Mouse (Mus musculus) embryonic facial prominence, embryonic 12.5 days (tissue): ENCODE results near the gene Atl1. TPM values are rescaled to one million over a fixed set of nuclear protein-coding genes. Genes with fewer than 3 reads are reported as not detected.
A peak's percentile ranks its signal among the peaks of the same experiment; 100 is the strongest.

Source experiments
- ATAC-seq: fragments of 200-750 bp; cut with Nextera tagmentation; 2 replicates; pipeline ENCODE4 v1.8.0; 2017; ENCODE audit not compliant: insufficient number of reproducible peaks, insufficient read depth, low FRiP score, low TSS enrichment
- H3K27ac ChIP-seq: fragments of 300-500 bp; sonication (generic); 2 replicates; pipeline ENCODE4 v1.5.1; 2016; ENCODE audit warnings: mild to moderate bottlenecking
- H3K27me3 ChIP-seq: fragments of 300-500 bp; sonication (generic); 2 replicates; pipeline ENCODE4 v1.6.1; 2016; ENCODE audit warnings: mild to moderate bottlenecking, moderate library complexity
- H3K36me3 ChIP-seq: fragments of 300-500 bp; sonication (generic); 2 replicates; pipeline ENCODE4 v1.6.1; 2016; ENCODE audit warnings: mild to moderate bottlenecking
- H3K4me1 ChIP-seq: fragments of 300-500 bp; sonication (generic); 2 replicates; pipeline ENCODE4 v1.6.1; 2016
- H3K4me2 ChIP-seq: fragments of 300-500 bp; sonication (generic); replicated peaks from 2 replicates; pipeline ENCODE4 v1.6.1; 2016; ENCODE audit warnings: mild to moderate bottlenecking, moderate library complexity
- H3K4me3 ChIP-seq: fragments of 300-500 bp; sonication (generic); 2 replicates; pipeline ENCODE4 v1.5.1; 2016; ENCODE audit warnings: mild to moderate bottlenecking
- H3K9ac ChIP-seq: fragments of 300-500 bp; sonication (generic); 2 replicates; pipeline ENCODE4 v1.6.1; 2016; ENCODE audit warnings: mild to moderate bottlenecking, moderate library complexity
- H3K9me3 ChIP-seq: fragments of 300-500 bp; sonication (generic); 2 replicates; pipeline ENCODE4 v1.6.1; 2016; ENCODE audit warnings: mild to moderate bottlenecking, moderate library complexity
- WGBS: fragments of 180-500 bp; shearing (Covaris S2); methylation state at CpG from one replicate; pipeline ENCODE4 v1.1.7; 2016; 5-methylcytosine and 5-hydroxymethylcytosine counted together
- polyA plus RNA-seq: library from polyadenylated mRNA; unstranded; fragments of >200 nt; fragmentation: Nextera tagmentation; extraction: Ambion mirVana; gene quantifications from 2 replicates; pipeline ENCODE4 v1.2.1, GENCODE M21; 2016

The Atl1 gene
- polyA plus RNA-seq: 9.4 and 14.2 TPM in 2 replicates

- peak; percentile 95 for ATAC-seq
- no peaks in the 10 kb centered on the region for H3K9me3 ChIP-seq
- 0 out of 2 replicates have a peak, but pooled peaks cover 5% of the 10 kb centered on the region for H3K36me3 ChIP-seq
- H3K4me3 ChIP-seq: peak within 1 kb of the TSS; percentile 87
- H3K4me2 ChIP-seq: peak within 1 kb of the TSS; percentile 69
- no peaks in the 10 kb centered on the region for H3K27me3 ChIP-seq
- H3K9ac ChIP-seq: peak within 1 kb of the TSS; percentile 95
- H3K4me1 ChIP-seq: peaks cover 23% of the 10 kb centered on the region
- H3K27ac ChIP-seq: peak within 1 kb of the TSS; percentile 94
- under 1% methylated on average over 114 of the region's 118 CpGs for WGBS
These were observed at the start of gene Atl1, which contains the start of gene Map4k5 for GRCm38 (mm10) chr12:69892371-69893251. TSS of gene Atl1 (plus strand) at chr12:69892614. TSS of gene Map4k5 (minus strand) at chr12:69893200.

GRCm38 (mm10) chr12:69843531-69844445 lies 48.6 kb upstream of the Atl1 start:
- Histone ChIP-seq H3K4me1 (no peaks in the 10 kb centered on the region), H3K4me3 (no peak overlapping the region), H3K27ac (peak overlapping the region; percentile 31; the same call in 1 of the 2 replicates), H3K4me2 (no peak overlapping the region), H3K9me3 (no peaks in the 10 kb centered on the region), H3K27me3 (no peaks in the 10 kb centered on the region), H3K36me3 (peaks cover 51% of the 10 kb centered on the region), H3K9ac (no peak overlapping the region)
- ATAC-seq: no peak
- WGBS: 71% methylated on average over 19 of the region's 19 CpGs

- Histone ChIP-seq H3K9me3 (no peaks in the 10 kb centered on the region), H3K4me3 (no peak overlapping the region), H3K27me3 (no peaks in the 10 kb centered on the region), H3K27ac (no peak overlapping the region), H3K4me1 (no peaks in the 10 kb centered on the region), H3K36me3 (peaks cover 48% of the 10 kb centered on the region), H3K9ac (no peak overlapping the region), H3K4me2 (no peak overlapping the region)
- WGBS: 83% methylated on average over 9 of the region's 9 CpGs
- ATAC-seq: no peak
These were observed 46.7 kb upstream of the Atl1 start for GRCm38 (mm10) chr12:69845722-69846121.

DNA sequence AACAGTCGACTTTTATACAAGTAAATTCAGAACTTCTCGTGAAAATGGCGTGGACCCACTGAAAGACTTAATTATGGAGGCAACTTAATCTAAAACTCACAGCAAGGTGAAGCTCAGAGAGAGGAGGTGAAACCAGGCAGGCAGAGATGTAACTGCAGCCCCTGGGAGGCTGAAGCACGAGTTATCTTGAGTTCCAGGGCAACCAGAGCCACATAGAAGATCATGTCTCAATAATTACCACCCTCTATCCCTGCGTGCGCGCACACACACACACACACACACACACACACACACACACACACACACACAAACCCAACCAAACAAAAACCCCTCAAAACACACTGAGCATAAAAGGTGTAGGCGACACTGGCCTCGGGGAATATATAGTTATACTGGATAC lies 45.9 kb upstream of the Atl1 start:
- peaks cover 45% of the 10 kb centered on the region for H3K36me3 ChIP-seq
- no peaks in the 10 kb centered on the region for H3K27me3 ChIP-seq
- no peak overlapping the region for H3K4me2 ChIP-seq
- WGBS: 90% methylated on average over 9 of the region's 9 CpGs
- no peaks in the 10 kb centered on the region for H3K4me1 ChIP-seq
- H3K27ac ChIP-seq: no peak overlapping the region
- ATAC-seq: no peak
- no peak overlapping the region for H3K4me3 ChIP-seq
- no peak overlapping the region for H3K9ac ChIP-seq
- H3K9me3 ChIP-seq: no peaks in the 10 kb centered on the region

DNA sequence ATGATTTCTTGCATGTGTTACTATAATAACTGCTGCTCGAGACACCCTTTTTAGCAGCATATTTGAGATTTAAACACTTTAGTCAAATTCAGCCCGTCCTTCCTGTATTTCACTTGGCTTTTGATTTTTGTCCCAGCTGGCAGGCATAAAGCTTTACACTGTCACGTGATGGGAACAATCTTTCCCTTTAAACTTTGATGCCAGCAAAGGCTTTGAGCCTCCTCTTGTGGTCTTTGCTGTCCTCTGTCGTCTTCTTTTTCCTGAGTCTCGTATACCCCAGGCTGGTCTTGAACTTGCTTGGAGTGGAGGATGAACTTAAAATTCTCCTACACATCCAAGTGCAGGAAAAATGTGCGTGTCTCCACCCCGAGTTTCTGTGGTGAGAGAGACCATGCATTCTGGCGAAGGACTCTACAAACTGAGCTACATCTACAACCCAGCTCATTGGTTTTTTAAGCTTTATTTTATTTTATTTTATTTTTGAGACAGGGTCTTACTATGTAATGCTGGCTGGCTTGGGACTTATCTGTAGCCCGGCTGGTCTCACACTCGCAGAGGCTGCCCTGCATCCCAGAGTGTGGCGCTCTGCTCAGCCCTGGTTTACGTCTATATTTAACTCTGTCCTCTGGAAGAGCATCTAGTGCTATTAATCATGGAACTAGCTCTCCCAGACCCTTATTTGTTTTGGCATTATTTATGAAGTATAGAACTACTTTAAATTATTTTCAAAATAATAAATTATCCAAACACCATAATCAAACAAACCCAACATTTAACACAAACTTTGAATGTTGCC lies 44.1 kb upstream of the Atl1 start:
- Histone ChIP-seq H3K4me3 (no peak overlapping the region), H3K27ac (no peak overlapping the region), H3K9me3 (no peaks in the 10 kb centered on the region), H3K4me2 (no peak overlapping the region), H3K27me3 (no peaks in the 10 kb centered on the region), H3K9ac (no peak overlapping the region), H3K36me3 (peaks cover 46% of the 10 kb centered on the region), H3K4me1 (no peaks in the 10 kb centered on the region)
- WGBS: 89% methylated on average over 12 of the region's 12 CpGs
- ATAC-seq: no peak

- no peaks in the 10 kb centered on the region for H3K9me3 ChIP-seq
- no peak overlapping the region for H3K9ac ChIP-seq
- H3K36me3 ChIP-seq: peaks cover 33% of the 10 kb centered on the region
- no peak overlapping the region for H3K4me3 ChIP-seq
- 89% methylated on average over 9 of the region's 9 CpGs for WGBS
- no peaks in the 10 kb centered on the region for H3K4me1 ChIP-seq
- no peaks in the 10 kb centered on the region for H3K27me3 ChIP-seq
- no peak for ATAC-seq
- H3K4me2 ChIP-seq: no peak overlapping the region
- no peak overlapping the region for H3K27ac ChIP-seq
These were observed 40.1 kb upstream of the Atl1 start for GRCm38 (mm10) chr12:69852288-69852687.

DNA sequence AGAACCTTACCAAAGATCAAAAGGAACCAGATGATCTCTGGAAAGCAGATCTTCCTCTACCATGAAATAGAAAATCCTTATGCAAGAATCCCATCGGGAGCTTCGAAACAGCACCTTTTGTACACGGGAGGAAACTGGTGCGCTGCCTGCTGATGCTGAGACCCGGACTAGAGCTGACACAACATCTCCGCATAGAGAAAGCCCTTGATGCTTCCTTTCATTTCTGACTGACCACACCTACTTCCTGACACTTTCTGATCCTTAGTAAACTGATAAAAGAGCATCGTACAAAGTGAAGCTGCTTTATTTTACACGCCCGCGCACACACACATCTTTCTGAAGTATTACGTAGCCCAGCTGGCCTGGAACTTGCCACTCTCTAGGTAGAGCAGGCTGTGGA lies 39.0 kb upstream of the Atl1 start:
- no peak for ATAC-seq
- Histone ChIP-seq H3K4me1 (no peaks in the 10 kb centered on the region), H3K4me2 (no peak overlapping the region), H3K36me3 (peaks cover 25% of the 10 kb centered on the region), H3K4me3 (no peak overlapping the region), H3K9ac (no peak overlapping the region), H3K9me3 (no peaks in the 10 kb centered on the region), H3K27ac (no peak overlapping the region), H3K27me3 (no peaks in the 10 kb centered on the region)
- WGBS: 88% methylated on average over 11 of the region's 11 CpGs

GRCm38 (mm10) chr12:69853942-69854341 lies 38.5 kb upstream of the Atl1 start:
- H3K4me3 ChIP-seq: no peak overlapping the region
- H3K36me3 ChIP-seq: peaks cover 22% of the 10 kb centered on the region
- H3K9me3 ChIP-seq: no peaks in the 10 kb centered on the region
- H3K9ac ChIP-seq: no peak overlapping the region
- no peak overlapping the region for H3K4me2 ChIP-seq
- 82% methylated on average over 2 of the region's 2 CpGs for WGBS
- H3K4me1 ChIP-seq: no peaks in the 10 kb centered on the region
- ATAC-seq: no peak
- no peak overlapping the region for H3K27ac ChIP-seq
- no peaks in the 10 kb centered on the region for H3K27me3 ChIP-seq

DNA sequence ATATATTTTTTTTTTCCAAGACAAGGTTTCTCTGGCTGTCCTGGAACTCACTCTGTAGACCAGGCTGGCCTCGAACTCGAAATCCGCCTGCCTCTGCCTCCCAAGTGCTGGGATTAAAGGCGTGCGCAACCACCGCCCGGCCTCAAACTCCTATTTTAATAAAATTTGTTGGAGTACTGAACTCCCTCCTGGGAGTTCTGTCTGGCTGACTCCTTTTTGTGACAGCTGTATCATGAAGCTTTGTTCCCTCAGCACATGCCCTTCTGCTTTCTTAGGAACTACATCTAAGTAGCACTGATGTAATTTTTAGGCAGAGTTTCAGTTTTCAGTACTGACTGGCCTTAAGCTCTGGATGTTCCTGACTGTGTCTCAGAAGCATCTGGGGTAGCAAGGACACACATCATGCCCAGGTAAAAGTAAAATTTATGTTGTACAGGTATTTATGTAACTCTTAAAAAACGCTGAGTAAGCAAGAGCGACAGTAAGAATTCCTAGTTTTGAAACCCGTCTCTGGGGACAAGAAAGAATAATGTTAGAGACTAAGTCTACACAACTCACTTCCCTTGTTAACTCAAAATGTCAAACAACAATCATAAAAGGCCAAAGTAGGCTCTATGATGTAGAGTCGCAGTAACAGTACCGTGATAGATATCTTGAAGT lies 36.6 kb upstream of the Atl1 start:
- Histone ChIP-seq H3K4me3 (no peak overlapping the region), H3K4me2 (no peak overlapping the region), H3K36me3 (peaks cover 16% of the 10 kb centered on the region), H3K27me3 (no peaks in the 10 kb centered on the region), H3K4me1 (no peaks in the 10 kb centered on the region), H3K9ac (no peak overlapping the region), H3K9me3 (no peaks in the 10 kb centered on the region), H3K27ac (no peak overlapping the region)
- no peak for ATAC-seq
- 94% methylated on average over 12 of the region's 12 CpGs for WGBS

GRCm38 (mm10) chr12:69856398-69856797 lies 36.0 kb upstream of the Atl1 start:
- WGBS: 95% methylated on average over 10 of the region's 10 CpGs
- H3K9me3 ChIP-seq: no peaks in the 10 kb centered on the region
- H3K4me1 ChIP-seq: no peaks in the 10 kb centered on the region
- H3K4me3 ChIP-seq: no peak overlapping the region
- no peak overlapping the region for H3K9ac ChIP-seq
- no peak overlapping the region for H3K4me2 ChIP-seq
- H3K27ac ChIP-seq: no peak overlapping the region
- no peak for ATAC-seq
- H3K36me3 ChIP-seq: peaks cover 16% of the 10 kb centered on the region
- H3K27me3 ChIP-seq: no peaks in the 10 kb centered on the region

- Histone ChIP-seq H3K36me3 (peaks cover 9% of the 10 kb centered on the region), H3K27me3 (no peaks in the 10 kb centered on the region)
These were observed 34.8 kb upstream of the Atl1 start for GRCm38 (mm10) chr12:69857597-69857996.

More at GRCm38 (mm10) chr12:69857597-69857996, 34.8 kb upstream of the Atl1 start:
- 96% methylated on average over 2 of the region's 2 CpGs for WGBS
- Histone ChIP-seq H3K27ac (no peak overlapping the region), H3K4me3 (no peak overlapping the region), H3K4me2 (no peak overlapping the region), H3K9ac (no peak overlapping the region), H3K9me3 (no peaks in the 10 kb centered on the region), H3K4me1 (no peaks in the 10 kb centered on the region)
- no peak for ATAC-seq
